Mouse (Mus musculus): Measurements from ENCODE around the gene Slc9a9.

The Slc9a9 gene

DNA sequence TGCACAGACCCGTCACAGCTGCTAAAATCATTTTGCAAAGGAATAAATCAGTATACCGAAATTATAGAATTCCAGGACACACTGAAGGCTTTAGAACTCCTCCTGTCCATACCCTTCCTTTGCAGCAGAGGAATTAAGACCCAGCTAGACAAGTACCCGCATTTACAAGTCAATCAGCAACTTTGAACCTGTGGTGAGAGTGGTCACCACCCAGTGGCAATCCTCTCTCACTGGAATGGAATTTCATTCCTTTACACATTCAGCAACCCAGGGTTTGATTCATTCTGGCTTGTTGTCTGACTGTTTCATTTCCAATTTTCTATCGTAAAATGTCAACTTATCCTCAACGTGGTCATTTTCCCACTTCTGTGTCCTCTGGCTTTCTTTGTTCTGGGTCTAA lies 67.5 kb downstream of the Slc9a9 start:
- DNase-seq = no peak

DNA sequence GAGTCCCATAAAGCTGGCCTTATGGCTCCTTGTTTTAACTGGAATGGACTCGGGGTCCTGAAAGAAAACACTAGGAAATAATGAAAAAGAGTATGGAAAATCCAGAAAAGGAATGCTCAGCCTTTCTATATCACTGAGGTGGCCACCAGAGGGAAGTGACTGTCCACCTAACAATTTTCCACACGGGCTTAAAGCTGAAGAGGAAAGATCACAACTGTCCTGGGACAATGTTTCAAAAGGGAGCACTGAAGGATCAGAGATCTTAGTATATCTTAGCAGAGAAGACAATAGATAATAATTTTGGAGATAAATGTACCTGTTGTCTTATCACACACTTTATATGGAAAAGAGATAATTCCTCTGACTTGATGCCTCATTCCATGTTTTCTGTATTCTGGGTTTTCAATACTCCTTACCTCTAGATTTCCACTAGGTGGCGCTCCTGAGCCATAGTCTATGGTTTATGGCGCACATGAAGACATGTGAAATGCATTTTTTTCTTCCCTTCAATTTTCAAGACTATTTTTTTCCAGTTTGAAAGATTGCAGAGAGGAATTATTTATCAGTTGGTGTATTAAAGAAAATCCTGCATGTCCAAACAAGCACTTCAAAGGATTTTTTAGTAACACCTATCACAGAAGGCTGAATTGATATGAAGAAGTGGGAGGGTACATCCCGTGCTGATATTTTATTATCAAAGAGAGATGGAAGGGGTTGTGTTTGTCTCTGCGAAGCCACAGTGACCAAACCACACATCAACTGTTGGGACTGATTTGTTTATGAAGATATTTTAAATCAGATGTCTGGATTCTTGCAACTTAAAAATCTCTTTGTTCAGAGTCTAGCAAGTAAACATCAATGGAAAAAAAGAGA lies 69.1 kb downstream of the Slc9a9 start:
- DNase-seq = peak; percentile 74

DNA sequence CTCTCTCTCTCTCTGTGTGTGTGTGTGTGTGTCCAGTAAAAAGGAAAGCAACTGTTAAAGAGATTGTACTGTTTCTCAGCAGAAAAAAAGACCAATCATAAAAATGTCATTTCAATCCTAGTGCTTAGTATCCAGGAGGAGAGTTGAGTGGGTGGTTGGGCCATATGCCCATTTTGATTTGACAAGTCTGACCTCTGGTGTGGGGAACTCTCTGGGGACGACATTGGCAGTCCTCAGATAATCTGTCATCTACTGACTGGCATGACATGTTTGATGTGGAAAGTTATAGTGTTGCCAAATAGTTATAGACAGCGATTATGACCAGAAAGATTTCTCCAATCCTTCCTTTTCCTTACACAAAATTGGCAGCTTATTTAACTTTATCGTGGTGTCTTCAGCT lies 71.1 kb downstream of the Slc9a9 start:
- no peak for DNase-seq

DNA sequence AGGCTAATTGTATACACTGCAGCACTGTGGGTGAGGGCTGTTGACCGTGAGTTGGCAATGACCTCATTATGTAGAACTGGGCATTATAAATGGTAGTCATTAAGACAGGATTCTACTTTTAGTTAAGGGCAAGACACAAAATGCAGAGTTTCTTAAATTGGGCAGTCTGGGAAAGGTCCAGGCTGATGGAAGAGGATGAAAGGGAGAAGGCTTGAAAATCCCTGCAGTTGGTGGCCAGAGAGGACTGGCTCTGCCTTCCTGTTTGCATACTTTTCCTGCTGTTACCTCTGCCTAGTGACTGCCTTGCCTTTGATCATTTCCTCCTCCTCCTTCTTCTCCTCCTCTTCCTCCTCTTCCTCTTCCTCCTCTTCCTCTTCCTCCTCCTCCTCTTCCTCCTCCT lies 73.6 kb downstream of the Slc9a9 start:
- DNase-seq = no peak

DNA sequence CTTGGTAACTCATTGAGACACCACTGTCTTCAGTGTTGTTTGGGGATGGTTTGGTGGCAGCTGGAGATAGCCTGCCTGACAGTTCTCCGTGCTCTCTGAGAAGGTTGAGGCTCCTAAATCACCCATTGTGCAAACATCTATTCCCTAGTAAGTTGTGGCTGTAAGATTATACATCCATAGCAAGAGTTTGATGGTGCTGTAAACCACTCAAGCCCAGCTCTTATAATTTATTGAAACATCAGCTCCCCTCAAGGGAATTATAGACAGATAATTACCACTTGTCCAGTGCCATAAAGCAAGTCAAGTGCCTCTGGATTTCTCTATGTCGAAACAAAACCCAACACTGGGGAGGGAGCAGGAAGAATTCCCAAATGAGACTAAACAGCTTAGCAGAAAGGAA lies 78.8 kb downstream of the Slc9a9 start:
- no peak for DNase-seq

DNA sequence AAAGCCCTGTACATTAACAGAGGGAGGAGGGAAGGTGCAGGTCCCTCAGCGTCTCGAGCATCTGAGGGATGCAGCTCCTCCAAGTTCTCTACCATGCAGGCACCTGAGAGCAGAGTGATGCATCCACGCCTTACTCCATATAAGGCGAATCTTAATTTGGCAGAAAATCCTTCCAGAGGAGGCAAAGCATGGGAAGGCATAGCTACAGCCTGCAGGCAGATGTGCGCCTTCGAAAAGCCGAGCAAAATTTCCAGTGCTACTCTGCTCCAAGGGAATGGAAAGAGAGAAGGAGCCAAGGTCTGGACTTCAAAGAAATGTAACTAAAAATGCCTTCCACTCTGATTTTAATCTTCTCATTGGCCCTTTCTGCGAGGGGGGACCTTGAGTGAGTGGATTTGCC lies 80.5 kb downstream of the Slc9a9 start:
- DNase-seq = no peak

DNA sequence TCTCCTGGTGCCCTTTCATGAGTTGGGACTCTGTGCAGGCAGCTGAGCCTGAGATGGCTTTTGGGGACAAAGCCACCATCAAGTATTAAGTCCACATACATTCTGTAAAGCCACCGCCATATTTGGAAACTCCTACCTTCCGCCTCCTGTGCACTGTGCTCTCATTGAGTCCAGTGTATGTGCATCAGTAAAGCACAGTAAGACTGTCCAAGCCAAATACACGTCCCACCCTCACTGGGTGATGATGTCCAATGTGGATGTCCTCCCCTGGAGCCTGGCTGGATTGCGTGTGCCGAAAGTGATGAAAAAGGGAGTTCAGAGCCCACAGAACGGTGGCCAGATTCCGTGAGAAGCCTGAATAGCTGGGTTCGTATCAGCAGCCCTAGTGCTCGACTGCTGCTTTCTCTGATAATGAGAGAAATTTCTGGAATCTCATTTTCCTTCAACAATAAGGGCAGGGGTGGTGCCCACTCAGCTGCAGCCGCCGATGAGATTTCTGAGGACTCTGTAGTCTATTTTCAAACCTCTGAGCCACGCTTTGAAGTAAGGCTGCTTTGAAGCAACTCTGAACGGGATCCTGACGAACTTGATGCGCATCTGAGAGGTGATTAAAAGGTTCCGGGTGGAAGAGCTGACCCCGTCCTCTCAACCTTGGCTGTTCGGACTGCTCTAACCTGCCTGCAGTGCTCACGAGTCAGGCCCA lies 81.4 kb downstream of the Slc9a9 start:
- no peak for DNase-seq

DNA sequence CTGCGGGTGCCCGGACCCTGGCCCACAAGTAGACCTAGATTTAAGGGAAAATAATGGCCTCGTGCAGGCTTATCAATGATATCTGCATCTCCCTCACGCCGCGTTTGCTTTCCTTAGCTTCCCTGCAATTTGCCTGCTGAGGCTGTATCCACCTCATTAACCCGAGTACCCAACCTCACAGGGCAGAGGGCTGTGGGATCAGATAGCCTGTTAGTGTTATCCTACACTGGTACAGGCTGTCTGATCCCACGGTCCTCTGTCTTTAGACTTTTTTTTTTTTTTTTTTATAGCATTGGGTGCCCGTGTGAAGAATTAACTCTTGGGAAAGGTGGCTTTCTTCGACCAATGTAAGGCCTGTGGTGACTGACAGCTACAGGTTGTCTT lies 81.9 kb downstream of the Slc9a9 start:
- DNase-seq = no peak

DNA sequence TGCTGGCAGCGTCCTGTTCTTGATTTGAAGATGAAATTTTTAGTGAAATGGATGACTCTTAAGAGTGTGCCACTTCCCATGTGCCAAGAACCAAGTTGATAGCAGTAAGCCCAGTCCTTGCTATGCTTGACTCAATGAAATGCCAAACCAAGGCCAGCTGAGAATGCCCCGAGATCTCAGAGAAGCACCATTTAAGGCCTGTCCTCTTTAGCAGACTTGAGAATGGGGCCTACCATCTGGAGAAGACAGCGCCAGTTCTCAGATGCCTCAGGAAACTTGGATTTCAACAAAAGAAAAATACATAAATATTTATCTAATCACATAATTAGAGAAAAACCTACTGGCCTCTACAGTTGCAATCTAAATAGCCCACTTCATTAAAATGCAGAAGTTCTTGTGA lies 82.4 kb downstream of the Slc9a9 start:
- DNase-seq = no peak

DNA sequence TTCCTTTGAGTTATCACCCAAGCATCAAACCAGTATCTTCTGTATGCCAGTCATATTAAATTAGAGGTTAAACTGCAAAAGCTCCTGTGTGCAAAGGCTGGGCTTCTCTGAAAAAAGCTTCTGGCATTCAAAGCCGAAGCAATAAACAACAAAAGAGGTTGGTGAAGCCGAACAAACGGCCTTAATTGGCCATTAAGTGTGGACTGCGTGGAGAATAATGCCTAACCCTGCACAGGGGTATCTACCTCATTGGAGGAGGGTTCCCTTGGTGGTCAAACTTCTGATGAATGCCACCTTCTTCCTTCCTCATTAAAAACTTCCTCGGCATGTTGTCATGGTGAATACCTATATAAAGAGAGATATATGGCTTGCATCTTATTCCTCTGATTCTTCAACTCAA lies 90.2 kb downstream of the Slc9a9 start:
- DNase-seq = no peak

DNA sequence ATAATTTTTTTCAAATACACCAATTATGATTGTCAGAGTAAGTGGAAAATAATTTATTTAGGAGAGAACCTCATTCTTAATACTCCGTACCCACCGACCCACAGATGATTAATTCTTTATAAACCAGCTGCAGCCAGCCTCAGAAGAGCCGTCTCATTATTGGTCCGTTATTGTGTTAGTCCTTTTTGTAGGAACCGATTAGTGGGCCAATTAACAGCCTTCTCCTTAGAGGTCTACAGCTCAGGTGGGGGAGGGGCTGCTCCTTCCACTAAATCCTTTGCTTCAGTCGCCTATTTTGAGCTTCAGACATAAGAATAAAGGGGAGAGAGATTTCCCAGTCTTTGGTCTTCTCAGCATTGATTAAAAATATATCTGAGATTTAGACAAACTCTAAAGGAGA lies 98.4 kb downstream of the Slc9a9 start:
- DNase-seq = no peak

DNA sequence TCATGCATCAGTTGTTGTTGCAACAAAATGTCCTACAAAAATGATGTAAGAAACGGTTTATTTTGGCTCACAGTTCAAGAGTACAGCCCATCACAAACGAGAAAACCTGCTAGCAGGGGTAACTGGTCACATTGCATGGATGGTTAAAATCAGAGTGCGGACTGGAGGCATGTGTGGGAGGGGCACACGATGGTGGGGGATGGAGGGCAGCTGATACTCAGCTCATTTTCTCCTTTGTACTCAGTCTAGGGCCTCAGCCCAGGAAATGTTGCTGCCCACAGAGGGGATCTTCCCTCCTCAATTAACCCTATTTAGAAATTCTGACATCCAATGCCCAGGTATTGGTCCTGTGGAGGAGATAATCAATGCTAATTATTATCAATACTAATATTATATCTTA lies 98.8 kb downstream of the Slc9a9 start:
- DNase-seq = no peak

DNA sequence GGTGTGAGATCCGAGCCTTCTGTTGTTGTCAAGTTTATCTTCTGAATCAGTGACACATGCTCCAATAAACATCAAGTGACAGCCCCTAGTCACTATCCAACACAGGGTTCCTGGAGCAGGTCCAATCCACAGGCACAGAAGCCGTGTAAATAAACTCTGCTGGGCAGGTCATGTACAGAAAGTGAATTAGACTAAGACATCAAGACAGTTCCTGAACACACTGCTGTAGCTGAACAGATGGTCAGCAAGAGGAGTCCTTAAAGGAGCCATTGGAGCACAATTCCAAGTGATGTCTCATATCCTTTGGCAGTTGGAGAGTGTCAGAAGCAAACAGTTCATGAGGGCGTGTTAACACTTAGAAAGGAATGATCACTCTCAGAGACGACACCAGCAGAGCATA lies 103.6 kb downstream of the Slc9a9 start:
- DNase-seq = peak; percentile 77

DNA sequence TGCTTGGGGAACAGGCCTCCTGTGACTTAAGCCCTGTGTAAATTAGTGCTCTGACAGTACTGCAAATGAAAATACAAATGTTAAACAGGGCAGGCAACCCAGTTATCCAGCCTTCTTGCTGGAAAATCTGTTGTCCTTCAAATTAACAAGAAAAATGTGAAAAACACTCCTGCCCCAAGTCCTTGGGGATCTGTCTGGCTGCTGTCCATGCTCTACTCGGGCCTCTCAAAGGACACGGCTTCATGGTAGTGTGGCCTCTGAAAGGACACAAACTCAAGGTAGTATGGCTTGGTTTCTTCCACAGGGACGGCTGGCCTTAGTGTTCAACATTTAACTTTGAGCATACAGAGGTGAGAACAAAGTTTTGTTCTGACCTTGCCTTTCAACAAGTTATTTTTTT lies 118.6 kb downstream of the Slc9a9 start:
- DNase-seq = no peak

DNA sequence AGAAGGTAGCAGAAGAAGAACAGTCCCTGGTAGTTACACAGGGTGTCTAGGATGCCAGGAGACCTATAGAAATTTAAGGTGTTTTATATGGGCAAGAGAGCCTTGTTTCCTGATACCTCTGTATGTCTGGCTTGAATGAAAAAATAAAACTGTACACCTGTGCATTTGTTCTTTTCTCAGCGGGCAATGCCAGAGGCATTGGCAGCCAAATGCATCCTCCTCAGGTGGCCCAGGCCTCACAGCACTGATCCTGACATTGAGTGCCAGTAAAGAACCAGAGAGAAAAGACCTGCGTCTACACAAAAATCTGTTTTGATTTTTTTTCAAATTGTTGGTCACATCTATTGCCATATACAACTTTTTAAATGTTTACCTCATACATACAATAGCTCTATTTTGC lies 121.3 kb downstream of the Slc9a9 start:
- peak; percentile 55 for DNase-seq

DNA sequence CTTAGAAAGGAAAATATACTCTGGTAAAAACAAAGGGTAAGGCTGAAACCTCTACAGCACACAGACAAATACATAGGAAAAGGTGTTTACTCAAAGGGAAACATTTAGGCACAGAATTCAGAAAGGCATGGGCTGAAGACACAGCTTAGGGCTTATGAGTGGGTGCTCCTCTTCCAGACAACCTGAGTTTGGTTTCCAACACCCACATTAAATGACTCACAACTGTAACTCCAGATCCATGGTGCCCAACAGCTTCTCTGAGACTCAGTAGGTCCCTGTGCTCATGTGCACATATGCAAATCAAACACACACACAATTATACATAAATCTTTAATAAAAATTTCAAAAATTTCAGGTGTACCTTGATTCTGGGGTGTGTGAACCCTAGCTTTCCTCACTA lies 133.4 kb downstream of the Slc9a9 start:
- DNase-seq = no peak

DNA sequence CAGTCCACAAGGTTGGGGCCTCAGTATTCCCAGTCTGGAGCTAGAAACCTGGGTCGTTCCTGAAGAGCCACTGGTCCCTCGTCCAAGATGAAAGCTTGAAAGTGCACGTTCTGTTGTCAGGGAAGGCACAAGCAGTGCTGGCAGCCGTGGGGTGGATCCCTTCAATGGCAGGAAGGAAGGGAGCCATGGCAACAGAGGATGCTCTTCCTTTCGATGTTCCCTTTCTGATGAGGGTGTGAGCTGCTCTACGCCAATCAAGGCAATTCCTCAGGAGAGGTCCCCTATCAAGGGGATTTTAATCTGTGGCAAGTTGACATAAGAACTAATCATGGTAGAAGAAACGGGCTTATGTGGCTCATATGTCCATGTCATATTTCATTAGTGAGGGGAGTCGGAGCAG lies 135.8 kb downstream of the Slc9a9 start:
- DNase-seq = no peak

DNA sequence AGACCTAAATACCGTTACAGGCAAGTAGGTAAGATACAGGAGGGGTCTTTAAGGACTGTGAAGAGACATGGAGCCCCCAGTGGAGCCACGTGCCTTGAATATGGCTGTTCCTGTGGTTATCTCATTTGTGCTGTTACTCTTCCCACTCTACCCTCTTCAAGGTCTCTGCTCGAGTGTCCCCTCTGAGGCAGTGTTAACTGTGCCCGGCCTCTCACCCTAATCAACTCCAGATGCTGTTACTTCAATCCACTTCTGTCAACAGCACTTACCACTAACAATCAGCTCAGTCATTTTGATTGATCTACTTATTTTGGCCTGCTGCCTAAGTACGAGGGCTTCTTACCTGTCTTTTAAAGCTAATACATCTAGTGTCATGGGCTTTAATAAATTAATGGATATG lies 145.8 kb downstream of the Slc9a9 start:
- no peak for DNase-seq

DNA sequence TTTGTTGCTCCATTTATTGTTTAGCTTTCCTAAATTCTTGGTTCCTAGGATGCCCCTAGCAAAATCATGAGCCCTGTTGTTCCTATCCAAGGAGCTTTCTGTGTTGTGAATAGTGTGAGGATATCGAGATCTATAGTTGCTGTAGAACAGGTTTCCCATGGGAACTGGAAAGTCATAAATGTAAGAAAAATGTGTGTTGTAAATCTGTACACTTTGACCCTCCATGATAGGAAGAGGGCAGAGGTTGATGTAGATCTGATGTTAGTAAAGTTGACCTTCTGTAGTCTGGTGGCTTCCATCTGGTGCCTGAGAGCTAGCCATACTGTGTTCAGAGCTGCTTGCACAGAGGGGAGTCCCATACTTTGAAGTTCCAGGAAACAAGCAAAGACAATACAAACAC lies 151.6 kb downstream of the Slc9a9 start:
- no peak for DNase-seq

DNA sequence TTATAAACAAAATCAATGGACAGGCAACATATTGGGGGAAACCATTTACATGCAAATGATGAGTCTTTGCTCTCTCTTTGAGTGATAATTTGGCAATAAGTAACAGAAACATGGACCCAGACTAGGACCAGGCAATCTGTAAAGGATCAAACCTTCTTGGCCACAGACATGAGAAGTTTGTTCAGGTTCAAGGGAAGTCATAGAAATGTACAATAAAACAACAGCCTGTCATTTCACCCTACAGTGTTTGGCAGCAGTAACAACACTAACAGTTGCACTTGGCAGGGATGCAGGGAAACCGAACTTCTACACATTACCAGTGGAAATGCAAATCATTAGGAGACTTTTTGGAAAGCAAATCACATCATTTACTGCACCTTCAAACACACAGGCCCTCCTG lies 164.1 kb downstream of the Slc9a9 start:
- DNase-seq = no peak

DNA sequence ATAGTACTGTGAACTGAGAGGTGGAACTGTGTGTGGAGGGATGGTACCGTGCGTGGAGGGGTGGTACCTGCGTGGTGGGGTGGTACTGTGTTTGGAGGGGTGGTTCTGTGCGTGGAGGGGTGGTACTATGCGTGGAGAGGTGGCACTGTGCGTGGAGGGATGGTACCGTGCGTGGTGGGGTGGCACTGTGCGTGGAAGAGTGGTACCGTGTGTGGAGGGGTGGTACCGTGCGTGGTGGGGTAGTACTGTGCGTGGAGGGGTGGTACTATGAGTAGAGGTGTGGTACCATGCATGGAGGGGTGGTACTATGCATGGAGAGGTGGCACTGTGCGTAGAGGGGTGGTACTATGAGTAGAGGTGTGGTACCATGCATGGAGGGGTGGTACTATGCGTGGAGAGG lies 167.7 kb downstream of the Slc9a9 start:
- no peak for DNase-seq

DNA sequence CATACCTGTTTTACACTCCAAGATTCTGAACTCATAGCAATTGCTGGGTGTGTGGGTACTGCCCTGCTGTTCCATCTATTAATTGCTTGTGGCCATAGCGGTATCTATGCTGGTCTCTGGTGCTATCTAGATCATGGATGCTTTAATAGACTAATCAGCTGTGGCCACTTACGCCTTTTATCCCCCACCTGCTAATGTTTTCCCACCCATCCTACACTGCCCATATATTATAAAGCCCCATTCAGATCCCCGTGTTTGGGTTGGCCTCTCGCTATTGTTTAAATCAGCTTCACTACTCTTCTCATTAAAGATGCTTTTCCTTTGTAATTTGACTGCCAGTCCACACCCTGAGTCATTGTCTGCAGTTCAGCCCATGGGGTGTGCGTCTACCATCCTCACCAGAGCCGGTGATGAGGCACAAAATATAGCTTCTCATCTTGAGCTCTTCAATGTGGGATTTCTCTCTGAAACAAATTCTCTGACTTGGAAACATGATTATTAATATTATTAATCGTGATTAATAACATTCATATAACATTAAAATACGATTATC lies 168.8 kb downstream of the Slc9a9 start:
- DNase-seq = no peak

DNA sequence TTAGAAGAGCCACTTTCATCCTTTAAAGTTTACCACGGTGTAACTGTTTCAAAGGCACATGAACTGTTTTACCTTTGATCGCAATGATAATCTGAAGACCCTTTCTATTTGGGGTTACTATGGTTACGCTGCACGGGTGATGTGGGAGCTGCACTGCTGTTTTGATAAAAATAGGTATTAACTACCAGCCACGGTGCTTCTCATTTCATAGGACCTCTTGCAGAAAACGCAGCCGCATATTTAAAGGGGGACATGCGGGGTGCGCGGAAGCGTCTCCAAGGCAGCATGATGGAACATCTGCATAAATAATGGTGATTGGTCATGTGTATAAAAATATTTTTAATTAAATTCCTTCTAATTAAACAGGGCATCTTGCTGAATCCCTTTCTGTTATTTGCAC lies 169.5 kb downstream of the Slc9a9 start:
- no peak for DNase-seq

DNA sequence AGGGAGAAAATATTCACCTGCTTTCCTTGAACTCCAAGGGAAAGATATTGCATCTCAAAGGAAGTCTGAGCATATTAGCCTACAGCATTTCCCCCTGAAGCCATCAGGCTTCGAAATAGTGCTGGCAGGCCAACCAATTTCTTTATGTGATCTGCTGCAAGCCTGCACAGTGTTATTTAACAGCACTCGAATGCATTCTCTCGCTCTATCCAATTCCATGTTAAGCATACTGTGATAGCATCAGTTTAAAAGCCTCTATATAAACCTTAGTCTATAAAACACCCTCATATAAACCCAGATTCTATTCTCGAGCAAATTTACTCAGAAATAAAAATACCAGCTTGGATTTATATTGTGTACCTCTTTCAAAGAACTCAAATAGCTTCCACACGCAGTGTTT lies 170.7 kb downstream of the Slc9a9 start:
- DNase-seq = no peak
